In genomic region chr19:45205311-45206105, GRCm38 (mm10) we compare ENCODE assay signal across 36 mouse cellular contexts. TPM values are rescaled to one million over a fixed set of nuclear protein-coding genes. Genes with fewer than 3 reads are reported as not detected.
DNase-seq lines count a peak whose midpoint lies in the region; ATAC-seq and TF ChIP-seq lines count a peak whose summit lies in the region.
"Had no signal": no experiment of that assay in that cellular context is flagged by ENCODE, and none has a peak within 500 bp of the region (broad histone marks: within the 10 kb centered on the region; RNA-seq: fewer than 3 reads in every experiment).

No protein-coding gene starts in this region.

- no peaks in the 10 kb centered on the region for H3K36me3 ChIP-seq in forebrain, embryonic 11.5 days (ENCODE audit: control insufficient read depth, insufficient read depth, low read length)
- no peaks in the 10 kb centered on the region for H3K36me3 ChIP-seq in forebrain, embryonic 12.5 days (replicated peaks)
- no peaks in the 10 kb centered on the region for H3K36me3 ChIP-seq in megakaryocyte, embryonic 14.5 days (replicated peaks; ENCODE audit: low read length)
- H3K36me3 ChIP-seq: G1E; liver, embryonic 13.5 days; midbrain, embryonic 12.5 days; neural tube, embryonic 13.5 days had no signal

- no peaks in the 10 kb centered on the region for H3K9me3 ChIP-seq in forebrain, embryonic 11.5 days (ENCODE audit: control insufficient read depth, low read length)
- no peaks in the 10 kb centered on the region for H3K9me3 ChIP-seq in forebrain, embryonic 12.5 days
- peaks cover 20% of the 10 kb centered on the region for H3K9me3 ChIP-seq in megakaryocyte, embryonic 14.5 days
- H3K9me3 ChIP-seq: G1E; liver, embryonic 13.5 days; midbrain, embryonic 12.5 days; neural tube, embryonic 13.5 days had no signal

- H3K4me2 ChIP-seq in forebrain, embryonic 11.5 days (ENCODE audit: low read depth, low read length, severe bottlenecking), result no peak overlapping the region
- H3K4me2 ChIP-seq in forebrain, embryonic 12.5 days, result no peak overlapping the region
- H3K4me2 ChIP-seq: liver, embryonic 13.5 days; midbrain, embryonic 12.5 days; neural tube, embryonic 13.5 days had no signal

- no peak overlapping the region for H3K4me3 ChIP-seq in forebrain, embryonic 11.5 days (ENCODE audit: low read depth, low read length)
- H3K4me3 ChIP-seq in forebrain, embryonic 12.5 days (replicated peaks), result no peak overlapping the region
- H3K4me3 ChIP-seq in megakaryocyte, embryonic 14.5 days (replicated peaks), result peak overlapping the region; percentile 56
- H3K4me3 ChIP-seq in gastrocnemius, adult 2 months, result no peak overlapping the region
- H3K4me3 ChIP-seq: liver, embryonic 13.5 days; midbrain, embryonic 12.5 days; neural tube, embryonic 13.5 days had no signal

- TF ChIP-seq CTCF in gastrocnemius, adult 2 months (IDR thresholded peaks at IDR 0.05), result no peak

- 85% methylated on average over 3 of the region's 3 CpGs for WGBS in forebrain, embryonic 11.5 days
- 88% methylated on average over 3 of the region's 3 CpGs for WGBS in forebrain, embryonic 12.5 days

- DNase-seq in forebrain, embryonic 11.5 days (ENCODE audit: low spot score), result peak; percentile 51
- DNase-seq in fat pad, adult 2 months (ENCODE audit: extremely low read depth, low read depth, low spot score), result peak; percentile 21
- peak; percentile 2 for DNase-seq in testis, postnatal 14 days (ENCODE audit: low spot score)
- DNase-seq in gastrocnemius, adult 2 months, result no peak
- no peak for DNase-seq in lung, adult 18-20 months
- DNase-seq: adrenal gland, adult 2 months; cerebellum, adult 8-10 months; cerebellum, postnatal 25 days; heart, postnatal 14 days; kidney, adult 9 months; kidney, postnatal 10 days; layer of hippocampus, adult 9-11 months; liver, embryonic 13.5 days; lung, adult 2 months; lung, postnatal 10 days; right cerebral cortex, postnatal 4 days; thymus, adult 18-20 months; thymus, postnatal 4 days had no signal

- no peak overlapping the region for H3K9ac ChIP-seq in forebrain, embryonic 11.5 days (ENCODE audit: low read length)
- H3K9ac ChIP-seq in forebrain, embryonic 12.5 days, result no peak overlapping the region
- H3K9ac ChIP-seq: liver, embryonic 13.5 days; midbrain, embryonic 12.5 days; neural tube, embryonic 13.5 days had no signal

- H3K4me1 ChIP-seq in forebrain, embryonic 11.5 days (replicated peaks; ENCODE audit: control insufficient read depth, insufficient read depth, low read length), result 0 out of 2 replicates have a peak, but pooled peaks cover 2% of the 10 kb centered on the region
- 0 out of 2 replicates have a peak, but pooled peaks cover 3% of the 10 kb centered on the region for H3K4me1 ChIP-seq in forebrain, embryonic 12.5 days
- H3K4me1 ChIP-seq in megakaryocyte, embryonic 14.5 days, result peaks cover 17% of the 10 kb centered on the region
- H3K4me1 ChIP-seq: neural tube, embryonic 13.5 days had no signal

- intact Hi-C loops in gastrocnemius, adult 2 months (cut with DNase I), result no loop called here

- 0 out of 2 replicates have a peak, but pooled peaks cover 2% of the 10 kb centered on the region for H3K27me3 ChIP-seq in forebrain, embryonic 11.5 days (ENCODE audit: control insufficient read depth, insufficient read depth, low read length)
- H3K27me3 ChIP-seq in forebrain, embryonic 12.5 days, result peaks cover 44% of the 10 kb centered on the region
- peaks cover 53% of the 10 kb centered on the region for H3K27me3 ChIP-seq in megakaryocyte, embryonic 14.5 days (replicated peaks)

- no peak overlapping the region for H3K27ac ChIP-seq in forebrain, embryonic 11.5 days (ENCODE audit: low read depth, low read length)
- H3K27ac ChIP-seq in forebrain, embryonic 12.5 days, result no peak overlapping the region
- no peak overlapping the region for H3K27ac ChIP-seq in gastrocnemius, adult 2 months
- H3K27ac ChIP-seq: liver, embryonic 13.5 days; macrophage; midbrain, embryonic 12.5 days; neural tube, embryonic 13.5 days had no signal

- no peak for ATAC-seq in forebrain, embryonic 11.5 days (replicated peaks; ENCODE audit: low FRiP score)
- ATAC-seq in forebrain, embryonic 12.5 days (ENCODE audit: low FRiP score), result no peak
- ATAC-seq in megakaryocyte, adult 5-6 weeks (ENCODE audit: poor library complexity, severe bottlenecking), result no peak
- ATAC-seq: activated CD4-positive, CD25-positive, alpha-beta regulatory T cell, adult 4 months; forebrain, embryonic 16.5 days; hindbrain, embryonic 16.5 days had no signal

RNA-seq across cellular contexts. Expression of gene Lbx1, which starts 30.1 kb away (rescaled TPM):
- polyA plus RNA-seq in forebrain, embryonic 11.5 days (2014; fragmentation: Nextera tagmentation; extraction: Ambion mirVana), result 0.11 TPM in 1 of 2 replicates, not detected in the other
- polyA plus RNA-seq in forebrain, embryonic 12.5 days (2016; fragmentation: Nextera tagmentation; extraction: Ambion mirVana), result not detected in 2 replicates
- polyA plus RNA-seq in megakaryocyte, embryonic 14.5 days (2012; ENCODE audit: insufficient read depth, low replicate concordance), result 0.34 TPM in 1 of 2 replicates, not detected in the other
- total RNA-seq in megakaryocyte, adult 5-6 weeks (2015), result not detected in 2 replicates
- not detected in 2 replicates for total RNA-seq in megakaryocyte, adult 5-6 weeks (2017)
- total RNA-seq in gastrocnemius, adult 2 months (2021), result 10 to 100 TPM; 46.0 to 66.8 TPM
- total RNA-seq: G1E; heart, postnatal 14 days; left cerebral cortex, adult 18-20 months had no signal
- polyA plus RNA-seq: activated CD4-positive, CD25-positive, alpha-beta regulatory T cell, adult 4 months; adrenal gland, adult 2 months; forebrain, embryonic 16.5 days; G1E; heart, embryonic 14.5 days; intestine, embryonic 14.5 days; large intestine, adult 2 months; liver, embryonic 13.5 days; macrophage; stomach, embryonic 14.5 days had no signal

RNA-seq across cellular contexts. Expression of gene Tlx1, which starts 55.0 kb away (rescaled TPM):
- polyA plus RNA-seq in forebrain, embryonic 11.5 days (2014; fragmentation: Nextera tagmentation; extraction: Ambion mirVana), result not detected in 2 replicates
- polyA plus RNA-seq in forebrain, embryonic 12.5 days (2016; fragmentation: Nextera tagmentation; extraction: Ambion mirVana), result 0.11 TPM in 1 of 2 replicates, not detected in the other
- not detected in 2 replicates for polyA plus RNA-seq in megakaryocyte, embryonic 14.5 days (2012; ENCODE audit: insufficient read depth, low replicate concordance)
- not detected in 2 replicates for total RNA-seq in megakaryocyte, adult 5-6 weeks (2015)
- total RNA-seq in megakaryocyte, adult 5-6 weeks (2017), result not detected in 2 replicates
- total RNA-seq in gastrocnemius, adult 2 months (2021), result not detected
- total RNA-seq: adrenal gland, adult 2 months; adrenal gland, postnatal 4 days; gastrocnemius, adult 8-10 months; left cerebral cortex, adult 18-20 months; left cerebral cortex, postnatal 14 days had no signal
- polyA plus RNA-seq: activated CD4-positive, CD25-positive, alpha-beta regulatory T cell, adult 4 months; adrenal gland, adult 2 months; forebrain, embryonic 16.5 days; G1E; large intestine, adult 2 months; liver, embryonic 13.5 days; lung, adult 2 months; macrophage had no signal

Comparison
In these comparisons a context has a peak if more than half of its experiments do, and no peak if none do; other contexts are left out.
1. DNase-seq: peak in forebrain, embryonic 11.5 days (single experiment), fat pad, adult 2 months (single experiment) and testis, postnatal 14 days (single experiment); none in gastrocnemius, adult 2 months (single experiment) and lung, adult 18-20 months (0 of 2).